Mouse (Mus musculus) forebrain, embryonic 10.5 days (tissue): ENCODE results near the gene Ell2. TPM values are rescaled to one million over a fixed set of nuclear protein-coding genes. Genes with fewer than 3 reads are reported as not detected.
A peak's percentile ranks its signal among the peaks of the same experiment; 100 is the strongest.

Experiments
- DNase-seq: peaks from one replicate; pipeline ENCODE4 v3.0.0-alpha.2; 2017; ENCODE audit warnings: low spot score; ENCODE audit errors: extremely low spot score
- H3K27ac ChIP-seq: fragments of 300-500 bp; sonication (generic); 2 replicates; pipeline ENCODE4 v1.5.1; 2016; ENCODE audit warnings: mild to moderate bottlenecking
- H3K27me3 ChIP-seq: fragments of 300-500 bp; sonication (generic); 2 replicates; pipeline ENCODE4 v1.6.1; 2016; ENCODE audit warnings: mild to moderate bottlenecking; ENCODE audit not compliant: poor library complexity, severe bottlenecking
- H3K36me3 ChIP-seq: fragments of 300-500 bp; sonication (generic); replicated peaks from 2 replicates; pipeline ENCODE4 v1.6.1; 2016; ENCODE audit warnings: mild to moderate bottlenecking, moderate library complexity
- H3K4me1 ChIP-seq: fragments of 300-500 bp; sonication (generic); 2 replicates; pipeline ENCODE4 v1.6.1; 2016
- H3K4me3 ChIP-seq: fragments of 300-500 bp; sonication (generic); 2 replicates; pipeline ENCODE4 v1.5.1; 2016; ENCODE audit warnings: mild to moderate bottlenecking, moderate library complexity
- H3K9me3 ChIP-seq: fragments of 300-500 bp; sonication (generic); 2 replicates; pipeline ENCODE4 v1.6.1; 2016; ENCODE audit warnings: mild to moderate bottlenecking, moderate library complexity
- WGBS: fragments of 180-500 bp; shearing (Covaris S2); methylation state at CpG from one replicate; pipeline ENCODE4 v1.1.7; 2016; 5-methylcytosine and 5-hydroxymethylcytosine counted together
- polyA plus RNA-seq: library from polyadenylated mRNA; unstranded; fragments of >200 nt; fragmentation: Nextera tagmentation; extraction: Ambion mirVana; gene quantifications from 2 replicates; pipeline ENCODE4 v1.2.1, GENCODE M21; 2016

Gene Ell2
- polyA plus RNA-seq, 1 experiment from 2014 or later, result 5.3 TPM

- no peak overlapping the region for H3K27ac ChIP-seq
- no peaks in the 10 kb centered on the region for H3K36me3 ChIP-seq
- no peaks in the 10 kb centered on the region for H3K9me3 ChIP-seq
- no peaks in the 10 kb centered on the region for H3K4me1 ChIP-seq
- WGBS, result 93% methylated on average over 2 of the region's 2 CpGs
- H3K4me3 ChIP-seq, result no peak overlapping the region
- no peak for DNase-seq
- no peaks in the 10 kb centered on the region for H3K27me3 ChIP-seq
Measured at GRCm38 (mm10) chr13:75780096-75780495, 73.5 kb downstream of the Ell2 start.

- H3K4me1 ChIP-seq, result no peaks in the 10 kb centered on the region
- no peak overlapping the region for H3K27ac ChIP-seq
- 71% methylated on average over 4 of the region's 4 CpGs for WGBS
- H3K4me3 ChIP-seq, result no peak overlapping the region
- no peaks in the 10 kb centered on the region for H3K27me3 ChIP-seq
- no peak for DNase-seq
- H3K36me3 ChIP-seq, result no peaks in the 10 kb centered on the region
- no peaks in the 10 kb centered on the region for H3K9me3 ChIP-seq
Measured at GRCm38 (mm10) chr13:75785726-75786125, 79.2 kb downstream of the Ell2 start.

GRCm38 (mm10) chr13:75786264-75786663 is 79.7 kb downstream of the Ell2 start:
- DNase-seq, result no peak
- Histone ChIP-seq H3K4me3 (no peak overlapping the region), H3K4me1 (no peaks in the 10 kb centered on the region), H3K27ac (no peak overlapping the region), H3K27me3 (no peaks in the 10 kb centered on the region), H3K9me3 (no peaks in the 10 kb centered on the region), H3K36me3 (no peaks in the 10 kb centered on the region)
- WGBS, result 89% methylated on average over 11 of the region's 11 CpGs

GRCm38 (mm10) chr13:75787364-75787763 is 80.8 kb downstream of the Ell2 start:
- 92% methylated on average over 3 of the region's 3 CpGs for WGBS
- Histone ChIP-seq H3K27ac (no peak overlapping the region), H3K4me1 (no peaks in the 10 kb centered on the region), H3K36me3 (no peaks in the 10 kb centered on the region), H3K27me3 (no peaks in the 10 kb centered on the region), H3K9me3 (no peaks in the 10 kb centered on the region), H3K4me3 (no peak overlapping the region)
- no peak for DNase-seq

- 94% methylated on average over 4 of the region's 4 CpGs for WGBS
- DNase-seq, result no peak
- H3K36me3 ChIP-seq, result no peaks in the 10 kb centered on the region
- no peaks in the 10 kb centered on the region for H3K27me3 ChIP-seq
- H3K27ac ChIP-seq, result no peak overlapping the region
- no peaks in the 10 kb centered on the region for H3K4me1 ChIP-seq
- no peak overlapping the region for H3K4me3 ChIP-seq
- no peaks in the 10 kb centered on the region for H3K9me3 ChIP-seq
Measured at GRCm38 (mm10) chr13:75788178-75788577, 81.6 kb downstream of the Ell2 start.

GRCm38 (mm10) chr13:75789061-75789834 is 82.7 kb downstream of the Ell2 start:
- H3K27me3 ChIP-seq, result no peaks in the 10 kb centered on the region
- no peaks in the 10 kb centered on the region for H3K4me1 ChIP-seq
- no peaks in the 10 kb centered on the region for H3K36me3 ChIP-seq
- H3K27ac ChIP-seq, result no peak overlapping the region
- no peaks in the 10 kb centered on the region for H3K9me3 ChIP-seq
- DNase-seq, result no peak
- H3K4me3 ChIP-seq, result no peak overlapping the region
- WGBS, result 94% methylated on average over 2 of the region's 2 CpGs

GRCm38 (mm10) chr13:75790550-75791205 is 84.1 kb downstream of the Ell2 start:
- no peak for DNase-seq
- Histone ChIP-seq H3K9me3 (no peaks in the 10 kb centered on the region), H3K4me1 (no peaks in the 10 kb centered on the region), H3K36me3 (no peaks in the 10 kb centered on the region), H3K27me3 (no peaks in the 10 kb centered on the region), H3K27ac (no peak overlapping the region), H3K4me3 (no peak overlapping the region)
- WGBS, result 86% methylated on average over 1 of the region's 1 CpGs

GRCm38 (mm10) chr13:75793863-75794629 is 87.5 kb downstream of the Ell2 start:
- 0 out of 2 replicates have a peak, but pooled peaks cover 5% of the 10 kb centered on the region for H3K4me1 ChIP-seq
- WGBS, result 69% methylated on average over 6 of the region's 6 CpGs
- H3K9me3 ChIP-seq, result no peaks in the 10 kb centered on the region
- no peak for DNase-seq
- H3K4me3 ChIP-seq, result no peak overlapping the region
- H3K36me3 ChIP-seq, result no peaks in the 10 kb centered on the region
- no peaks in the 10 kb centered on the region for H3K27me3 ChIP-seq
- H3K27ac ChIP-seq, result no peak overlapping the region

- H3K4me3 ChIP-seq, result peak overlapping the region; percentile 32
- 41% methylated on average over 18 of the region's 18 CpGs for WGBS
- peak overlapping the region; percentile 60; the same call in 1 of the 2 replicates for H3K27ac ChIP-seq
- H3K36me3 ChIP-seq, result no peaks in the 10 kb centered on the region
- H3K9me3 ChIP-seq, result no peaks in the 10 kb centered on the region
- 0 out of 2 replicates have a peak, but pooled peaks cover 5% of the 10 kb centered on the region for H3K4me1 ChIP-seq
- H3K27me3 ChIP-seq, result no peaks in the 10 kb centered on the region
- DNase-seq, result peak; percentile 90
Measured at GRCm38 (mm10) chr13:75797369-75798141, 91.0 kb downstream of the Ell2 start.

- DNase-seq, result no peak
- 82% methylated on average over 7 of the region's 7 CpGs for WGBS
- H3K4me1 ChIP-seq, result 0 out of 2 replicates have a peak, but pooled peaks cover 5% of the 10 kb centered on the region
- H3K36me3 ChIP-seq, result no peaks in the 10 kb centered on the region
- no peak overlapping the region for H3K4me3 ChIP-seq
- no peaks in the 10 kb centered on the region for H3K27me3 ChIP-seq
- H3K9me3 ChIP-seq, result no peaks in the 10 kb centered on the region
- no peak overlapping the region for H3K27ac ChIP-seq
Measured at GRCm38 (mm10) chr13:75798413-75799302, 92.1 kb downstream of the Ell2 start.

GRCm38 (mm10) chr13:75799421-75799820 is 92.9 kb downstream of the Ell2 start:
- Histone ChIP-seq H3K4me3 (no peak overlapping the region), H3K36me3 (no peaks in the 10 kb centered on the region), H3K27me3 (no peaks in the 10 kb centered on the region), H3K4me1 (0 out of 2 replicates have a peak, but pooled peaks cover 5% of the 10 kb centered on the region), H3K27ac (no peak overlapping the region), H3K9me3 (no peaks in the 10 kb centered on the region)
- 92% methylated on average over 3 of the region's 3 CpGs for WGBS
- no peak for DNase-seq
